Mouse (Mus musculus) heart, adult 2 months (tissue): Measurements from ENCODE around the gene Dctn3.

Source experiments
- CTCF ChIP-seq: fragments of 200-600 bp; IDR thresholded peaks from 2 replicates; pipeline ENCODE4 v1.8.1; 2022; ENCODE audit warnings: antibody characterized with exemption, mild to moderate bottlenecking, moderate library complexity
- POLR2A ChIP-seq: fragments of 200-500 bp; IDR thresholded peaks from 2 replicates; pipeline ENCODE4 v1.6.1; 2011; ENCODE audit warnings: mild to moderate bottlenecking, low read depth, low read length, control low read depth; ENCODE audit not compliant: insufficient read depth

DNA sequence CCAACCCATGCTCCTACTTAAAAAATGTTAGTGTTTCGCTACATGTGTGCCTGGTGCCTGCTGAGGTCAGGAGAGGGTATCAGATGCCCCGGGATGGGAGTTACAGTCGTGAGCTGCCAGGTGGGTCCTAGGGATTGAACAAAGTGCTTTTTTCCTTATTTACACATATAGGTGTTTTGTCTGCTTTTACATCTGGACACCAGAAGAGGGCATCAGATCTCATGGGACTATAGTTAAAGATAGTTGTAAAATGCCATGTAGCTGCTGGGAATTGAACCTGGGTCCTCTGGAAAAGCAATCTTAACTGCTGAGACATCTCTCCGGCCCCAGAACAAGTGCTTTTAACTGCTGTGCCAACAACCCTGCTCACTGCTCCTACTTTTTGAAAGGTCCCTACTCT lies 12.7 kb downstream of the Dctn3 start:
- TF ChIP-seq CTCF: peak; percentile 49
- no peak for TF ChIP-seq POLR2A
